Mouse (Mus musculus): ENCODE results near the gene Cyb561. TPM values are rescaled to one million over a fixed set of nuclear protein-coding genes. Genes with fewer than 3 reads are reported as not detected.

The Cyb561 gene
- polyA plus RNA-seq, 1 experiment: 36.9 TPM

DNA sequence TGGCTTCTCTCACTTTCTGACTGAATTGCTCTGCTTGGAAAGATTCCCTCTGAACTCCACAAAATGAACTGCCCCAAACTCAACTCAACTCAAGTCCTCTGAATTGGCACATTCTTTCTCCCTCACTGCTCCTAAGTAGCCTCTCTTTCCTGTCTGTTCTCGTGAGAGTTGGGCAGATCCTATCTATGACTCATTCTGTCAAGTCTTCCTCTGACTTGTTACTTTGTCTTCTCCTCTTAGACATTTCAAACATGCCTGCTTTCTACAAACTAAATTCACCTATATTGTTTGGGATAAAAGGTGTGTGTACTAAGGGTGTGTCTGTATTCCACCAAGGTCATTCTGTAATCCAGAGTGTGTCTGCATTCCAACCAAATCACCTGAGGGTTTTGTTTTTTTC lies 54.0 kb downstream of the Cyb561 start:
- DNase-seq (ENCODE audit: low read depth): no peak
- TF ChIP-seq POLR2A (IDR thresholded peaks at IDR 0.05; ENCODE audit: borderline replicate concordance, extremely low read depth, insufficient read depth, insufficient read length, poor library complexity, severe bottlenecking): no peak
- TF ChIP-seq CTCF (IDR thresholded peaks at IDR 0.05; ENCODE audit: borderline replicate concordance, extremely low read depth, insufficient read depth, insufficient read length): no peak

GRCm38 (mm10) chr11:105887281-105887680 lies 65.9 kb downstream of the Cyb561 start:
- no peak for TF ChIP-seq CTCF (IDR thresholded peaks at IDR 0.05; ENCODE audit: borderline replicate concordance, extremely low read depth, insufficient read depth, insufficient read length)
- no peak for TF ChIP-seq POLR2A (IDR thresholded peaks at IDR 0.05; ENCODE audit: borderline replicate concordance, extremely low read depth, insufficient read depth, insufficient read length, poor library complexity, severe bottlenecking)

GRCm38 (mm10) chr11:105885558-105885957 lies 67.6 kb downstream of the Cyb561 start:
- TF ChIP-seq CTCF (IDR thresholded peaks at IDR 0.05; ENCODE audit: borderline replicate concordance, extremely low read depth, insufficient read depth, insufficient read length) (no peak), POLR2A (IDR thresholded peaks at IDR 0.05; ENCODE audit: borderline replicate concordance, extremely low read depth, insufficient read depth, insufficient read length, poor library complexity, severe bottlenecking) (no peak)
- no peak for DNase-seq (ENCODE audit: low read depth)

More at GRCm38 (mm10) chr11:105887281-105887680, 65.9 kb downstream of the Cyb561 start:
- DNase-seq (ENCODE audit: low read depth): no peak

Other genes starting within 250 kb of the Cyb561 start
- 4.9 and 8.9 TPM in 2 replicates for gene Ace, start 14.6 kb upstream of the Cyb561 start, polyA plus RNA-seq (2012; rRNA removed)
- not detected in 2 replicates for gene Ace3, start 41.3 kb upstream of the Cyb561 start, polyA plus RNA-seq (2012; rRNA removed)
- gene Kcnh6, start 54.8 kb upstream of the Cyb561 start, polyA plus RNA-seq (2012; rRNA removed): 1.2 and 2.1 TPM in 2 replicates
- gene Dcaf7, start 83.5 kb upstream of the Cyb561 start, polyA plus RNA-seq (2012; rRNA removed): 141 and 173 TPM in 2 replicates
- gene Taco1, start 112.7 kb upstream of the Cyb561 start, polyA plus RNA-seq (2012; rRNA removed): 12.6 and 13.4 TPM in 2 replicates
- 33.1 and 33.5 TPM in 2 replicates for gene Map3k3, start 131.3 kb upstream of the Cyb561 start, polyA plus RNA-seq (2012; rRNA removed)
- gene Gm10840, start 207.5 kb upstream of the Cyb561 start, polyA plus RNA-seq (2012; rRNA removed): 0.77 TPM in 1 of 2 replicates, not detected in the other
- gene Limd2, start 207.5 kb upstream of the Cyb561 start, polyA plus RNA-seq (2012; rRNA removed): 128 and 134 TPM in 2 replicates
- 54.3 and 68.3 TPM in 2 replicates for gene Strada, start 248.8 kb upstream of the Cyb561 start, polyA plus RNA-seq (2012; rRNA removed)

All from brain, embryonic 14.5 days (tissue).